Mouse (Mus musculus): ENCODE results near the gene Taf9. TPM values are rescaled to one million over a fixed set of nuclear protein-coding genes. Genes with fewer than 3 reads are reported as not detected.

Taf9 gene
- 10 to 100 TPM in 1 of 2 experiments, 1 to 10 TPM in 1; 8.9 to 11.4 TPM for total RNA-seq (2021)
- long read RNA-seq, experiment 1, partial matches to known transcripts = 2 of 8 reads
- long read RNA-seq, experiment 1, other reads (novel, unspliced or antisense) = 0 of 8 reads
- long read RNA-seq, experiment 2, partial matches to known transcripts = 0 of 2 reads
- long read RNA-seq, experiment 2, other reads (novel, unspliced or antisense) = 0 of 2 reads

DNA sequence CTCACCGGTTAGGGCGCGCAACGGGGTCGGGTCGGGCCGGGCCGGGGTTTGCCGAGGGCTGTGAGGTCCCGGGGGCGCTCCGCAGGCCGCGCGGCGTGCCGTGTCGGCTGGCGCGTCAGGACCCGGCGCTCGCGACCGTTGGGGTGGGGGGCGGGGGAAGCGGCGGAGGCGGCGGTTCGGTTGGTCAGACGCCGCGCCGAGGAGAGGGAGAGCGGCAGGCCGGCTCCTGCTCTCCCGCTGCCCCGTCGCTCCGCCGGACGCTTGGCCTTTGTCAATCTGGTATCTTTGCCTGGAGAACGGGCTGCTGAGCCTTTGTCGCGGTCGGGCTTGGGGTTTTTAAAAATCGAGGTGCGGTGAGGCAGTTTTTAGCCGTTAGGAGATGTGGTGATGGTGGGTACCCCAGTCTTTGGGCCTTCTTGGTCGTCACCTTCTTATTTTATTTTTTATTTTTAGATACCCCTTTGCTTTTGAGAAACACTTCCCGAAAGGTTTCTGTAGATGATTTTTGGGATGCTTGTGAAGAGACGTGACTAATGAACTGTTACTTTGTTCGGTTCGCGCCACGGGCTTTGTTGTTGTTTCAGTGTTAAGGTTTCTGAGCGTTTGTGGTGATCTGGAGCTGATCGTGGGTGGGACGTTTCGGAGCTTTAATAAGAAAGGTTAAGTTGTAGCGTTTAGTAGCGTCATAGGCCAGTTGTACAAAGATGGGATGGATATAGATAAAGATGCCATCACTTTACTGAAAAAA, at the start of gene Taf9:
Gene Taf9 (plus strand): TSS at position 141 of the 748 bp plus-strand sequence.
- intact Hi-C loops (cut with DNase I) = loop anchor here (5.0 kb wide), 1 partner anchor 76 kb away; no protein-coding TSS in a partner anchor
- DNase-seq = no peak

DNA sequence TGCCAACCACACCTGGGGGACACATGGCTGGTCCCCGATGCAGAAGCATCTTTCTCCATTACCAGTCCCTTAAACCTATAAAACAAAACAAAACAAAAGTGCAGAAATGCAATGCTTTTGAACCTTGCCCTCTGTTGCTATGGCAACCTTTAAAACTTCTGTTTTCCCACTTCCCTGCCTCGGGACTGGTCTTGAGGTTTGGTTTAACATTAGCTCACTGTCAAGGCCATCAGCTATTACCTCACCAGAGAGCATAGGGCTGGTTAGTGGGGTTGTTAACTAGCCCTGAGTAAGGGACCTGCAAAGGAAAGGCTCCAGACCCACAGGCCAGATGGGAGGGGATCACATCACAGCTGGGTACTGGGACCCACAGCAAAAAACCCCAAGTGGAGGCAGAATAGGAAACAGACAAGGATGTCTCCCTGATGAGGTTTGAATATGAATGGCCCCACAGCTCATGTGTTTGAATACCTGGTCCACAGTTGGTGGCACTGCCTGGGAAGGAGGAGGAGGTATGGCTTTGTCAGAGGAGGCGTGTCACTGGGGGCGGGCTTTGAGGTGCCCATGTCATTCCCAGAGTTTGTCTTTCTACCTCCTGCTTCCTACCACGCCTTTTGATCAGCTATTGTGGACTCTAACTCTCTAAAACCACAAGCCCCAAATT, 49.0 kb upstream of the Taf9 start:
- DNase-seq = no peak
- intact Hi-C loops (cut with DNase I) = no loop called here

DNA sequence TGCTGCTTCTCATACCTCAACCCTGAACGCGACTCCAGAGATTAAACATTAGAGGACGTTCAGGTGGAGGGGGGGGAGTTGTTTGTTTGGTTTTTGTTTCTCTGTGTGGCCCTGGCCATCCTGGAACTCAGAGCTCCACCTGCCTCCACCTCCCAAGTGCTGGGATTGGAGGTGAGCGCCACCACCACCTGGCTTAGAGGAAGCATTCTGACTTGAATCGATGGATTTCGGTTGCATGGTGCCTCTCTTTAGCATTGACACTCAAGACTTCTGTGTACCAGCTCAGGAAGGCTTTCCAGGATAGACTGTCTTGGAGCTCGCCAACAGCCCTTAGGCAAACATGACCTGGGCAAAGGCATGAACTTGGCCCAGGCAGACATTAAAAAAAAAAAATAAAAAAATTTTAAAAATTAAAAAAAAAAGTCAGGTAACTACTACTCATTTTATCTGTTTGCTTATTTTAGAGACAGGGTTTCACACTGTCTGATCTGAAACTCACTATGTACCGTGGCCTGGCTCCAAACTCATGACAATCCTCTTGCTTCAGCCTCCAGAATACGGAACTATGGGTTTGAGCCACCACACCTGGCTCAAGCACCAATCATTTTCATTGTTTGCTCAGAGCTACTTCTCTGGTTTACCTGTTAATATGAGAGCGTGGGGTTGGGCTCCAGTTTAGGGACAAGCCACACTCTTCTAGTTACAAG, 48.2 kb upstream of the Taf9 start:
- intact Hi-C loops (cut with DNase I) = no loop called here
- no peak for DNase-seq

DNA sequence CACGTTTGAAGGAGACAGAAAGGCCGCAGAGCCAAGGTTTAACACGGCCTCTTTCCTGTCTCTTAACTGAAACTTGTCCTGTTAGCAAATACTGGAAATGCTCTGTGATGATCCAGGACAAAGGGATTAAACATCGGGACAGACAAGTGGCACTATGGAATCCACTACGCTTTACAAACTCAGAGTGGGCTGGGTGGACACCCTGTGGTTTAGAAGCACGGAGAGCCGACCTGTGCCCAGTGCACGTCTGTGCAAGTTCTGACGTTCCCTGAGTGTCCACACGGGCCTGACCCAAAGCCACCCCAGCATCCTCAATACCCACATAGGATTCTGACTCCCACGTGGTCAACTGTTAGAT, 47.7 kb upstream of the Taf9 start:
- intact Hi-C loops (cut with DNase I) = no loop called here
- no peak for DNase-seq

DNA sequence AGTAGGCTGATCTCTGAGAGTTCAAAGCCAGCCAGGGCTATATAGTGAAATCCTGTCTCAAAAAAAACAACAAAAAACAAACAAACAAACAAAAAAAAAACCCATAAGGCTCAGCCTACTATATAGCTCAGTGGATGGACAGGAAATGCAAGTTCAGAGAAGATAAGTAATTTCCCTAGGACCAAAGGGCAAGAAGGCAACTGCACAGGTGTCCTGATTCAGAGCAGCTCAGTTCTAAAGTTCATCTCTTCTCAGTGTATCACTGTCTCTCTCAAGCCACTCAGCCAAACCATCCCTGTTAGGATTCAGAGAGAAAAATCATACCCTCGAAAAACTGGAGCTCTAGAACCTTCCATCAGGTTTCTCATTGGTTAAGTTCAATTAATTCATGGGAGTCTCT, 45.5 kb upstream of the Taf9 start:
- intact Hi-C loops (cut with DNase I) = no loop called here
- DNase-seq = no peak

DNA sequence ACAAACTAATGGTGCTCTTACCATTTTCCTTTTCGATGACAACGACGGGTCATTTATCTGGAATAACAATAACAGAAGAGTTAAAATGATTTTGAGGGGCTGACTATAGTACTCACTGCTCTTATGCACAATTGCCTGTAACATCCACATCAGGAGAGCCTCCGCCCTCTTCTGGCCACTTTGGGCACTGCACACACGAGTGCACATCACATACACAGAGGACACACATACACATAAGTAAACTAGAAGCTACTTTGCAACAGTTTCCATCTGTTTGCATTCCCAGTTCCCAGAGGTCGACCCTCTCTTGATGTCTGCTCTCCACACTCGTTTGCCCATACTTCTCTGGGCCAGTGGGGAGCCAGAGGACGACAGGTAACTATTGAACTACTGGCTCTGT, 43.6 kb upstream of the Taf9 start:
- DNase-seq = no peak
- intact Hi-C loops (cut with DNase I) = no loop called here

DNA sequence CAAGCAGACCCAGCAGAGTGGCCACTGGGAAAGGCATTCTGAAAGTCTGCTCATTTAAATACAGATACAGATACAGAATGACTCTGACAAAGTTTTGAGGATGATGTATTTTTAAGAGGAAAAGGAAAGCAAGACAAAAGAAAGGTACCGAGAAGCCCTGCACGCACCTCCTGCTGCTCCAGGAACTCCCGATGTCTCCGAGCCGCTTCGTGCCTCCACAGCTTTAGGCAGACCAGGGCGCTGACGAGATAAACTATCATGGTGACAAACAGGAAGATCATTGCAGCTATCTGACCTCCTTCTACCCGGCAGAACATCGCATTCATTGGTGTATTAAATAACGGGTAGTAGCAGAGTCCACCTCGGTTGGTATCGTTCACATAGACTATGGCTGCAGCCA, 40.1 kb upstream of the Taf9 start:
- intact Hi-C loops (cut with DNase I) = no loop called here

DNA sequence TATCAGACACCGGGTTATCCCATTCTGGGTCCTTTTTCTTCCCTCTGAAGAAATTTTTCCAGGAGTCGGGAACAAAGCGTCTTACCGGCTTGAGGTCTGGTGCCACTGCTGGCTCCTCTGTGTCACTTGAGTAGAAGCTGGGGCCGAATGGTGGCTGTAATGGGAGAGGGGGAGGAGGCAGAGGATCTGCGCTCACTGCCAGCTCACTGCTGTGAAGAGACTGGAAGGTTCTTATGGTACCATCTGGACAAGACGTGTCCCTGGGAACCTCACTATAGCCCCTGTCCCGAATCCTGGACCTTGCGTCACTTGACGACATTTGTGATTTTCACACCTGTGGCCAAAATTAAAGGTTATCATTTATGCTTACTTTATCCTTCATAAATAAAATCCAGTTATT, 39.1 kb upstream of the Taf9 start:
- intact Hi-C loops (cut with DNase I) = no loop called here
- no peak for DNase-seq

More for the DNA sequence above, 40.1 kb upstream of the Taf9 start:
- DNase-seq = no peak

DNA sequence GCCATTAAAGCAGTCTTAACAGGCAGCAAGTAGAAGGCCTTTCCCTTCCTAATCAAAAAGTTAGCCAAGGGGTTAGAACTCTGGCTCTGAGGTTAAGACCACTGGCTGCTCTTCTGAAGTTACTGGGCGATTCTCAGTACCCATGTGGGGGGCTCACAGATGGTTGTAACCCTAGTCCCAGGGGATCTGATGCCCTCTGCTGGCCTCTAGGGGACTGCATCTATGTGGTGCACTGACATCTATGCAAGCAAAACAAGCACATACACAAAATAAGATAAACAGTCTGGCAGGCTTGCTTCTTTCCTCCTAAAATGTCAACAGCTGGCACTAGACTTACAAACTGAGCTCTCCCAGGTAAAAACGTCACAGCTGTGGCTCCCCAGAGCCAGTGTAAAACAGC, 38.5 kb upstream of the Taf9 start:
- intact Hi-C loops (cut with DNase I) = no loop called here

DNA sequence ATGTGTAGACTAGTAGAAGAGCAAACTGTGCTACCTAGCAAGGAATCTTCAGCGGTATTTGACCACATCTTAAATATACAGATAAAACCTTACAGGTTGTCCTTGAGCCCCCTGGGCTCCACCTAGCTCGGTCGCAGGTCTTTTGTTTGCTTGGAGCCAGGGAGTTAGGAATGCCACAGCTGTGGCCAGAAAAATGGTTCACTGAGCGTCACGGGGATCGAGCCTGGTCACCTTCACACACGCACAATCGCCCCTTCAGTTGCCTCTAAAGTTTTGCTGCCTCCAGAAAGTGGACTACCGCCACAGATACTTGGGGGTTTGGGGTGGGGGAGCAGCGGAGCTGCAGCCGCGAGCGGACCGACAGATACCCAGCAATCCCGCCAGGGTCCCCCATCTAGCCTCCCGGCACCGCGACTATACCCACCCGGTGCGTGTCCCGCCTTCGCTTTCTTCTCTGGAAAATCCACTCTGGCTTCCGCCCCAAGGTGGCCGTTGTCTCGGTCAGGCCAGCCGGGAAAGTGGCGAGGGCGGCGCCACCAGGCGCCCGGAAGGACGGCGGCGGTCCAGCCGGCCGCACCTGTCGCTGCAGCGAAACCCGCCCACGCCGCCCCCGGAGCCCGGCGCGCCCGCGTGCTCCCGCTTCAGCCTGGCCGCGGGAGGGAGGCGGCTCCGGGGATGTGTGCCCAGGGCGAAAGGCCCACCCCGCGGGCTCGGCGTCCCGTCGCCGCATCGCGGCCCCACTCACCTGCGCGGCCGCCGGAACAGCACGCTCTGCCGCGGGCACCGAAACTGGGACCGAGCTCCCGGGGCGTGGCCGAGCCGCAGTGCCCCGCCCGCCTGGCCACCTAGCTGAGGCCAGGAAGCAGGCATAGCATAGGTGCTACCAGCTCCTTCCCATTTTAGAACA, 34.9 kb upstream of the Taf9 start, which contains the start of gene Marveld2:
Gene Marveld2 (minus strand): TSS at position 791 of the 907 bp plus-strand sequence.
- intact Hi-C loops (cut with DNase I) = loop anchor here (1.0 kb wide), 1 partner anchor 124 kb away; the partner anchor contains the start of gene Gtf2h2
- peak; percentile 43 to 51 for DNase-seq

More for the DNA sequence above, 38.5 kb upstream of the Taf9 start:
- DNase-seq = no peak

DNA sequence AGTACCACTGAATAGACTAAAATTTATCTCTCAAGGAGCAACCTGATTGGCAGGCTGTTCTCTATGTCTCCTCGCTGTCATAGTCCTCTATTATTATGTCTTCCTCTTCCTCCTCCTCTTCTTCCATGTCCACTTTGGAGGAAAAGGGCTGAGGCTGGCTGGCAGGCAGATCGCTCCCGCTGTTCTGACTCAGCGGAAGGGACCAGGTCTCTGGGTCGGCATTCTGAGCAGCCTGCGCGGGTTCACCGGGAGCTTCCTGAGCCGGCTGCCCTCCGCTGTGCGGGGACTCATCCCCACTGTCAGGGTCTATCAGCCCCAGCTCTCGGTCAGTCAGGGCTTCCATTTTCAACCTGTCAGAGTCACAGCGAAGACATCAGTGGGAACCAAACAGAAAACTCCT, 33.8 kb upstream of the Taf9 start:
- intact Hi-C loops (cut with DNase I) = no loop called here
- no peak for DNase-seq

DNA sequence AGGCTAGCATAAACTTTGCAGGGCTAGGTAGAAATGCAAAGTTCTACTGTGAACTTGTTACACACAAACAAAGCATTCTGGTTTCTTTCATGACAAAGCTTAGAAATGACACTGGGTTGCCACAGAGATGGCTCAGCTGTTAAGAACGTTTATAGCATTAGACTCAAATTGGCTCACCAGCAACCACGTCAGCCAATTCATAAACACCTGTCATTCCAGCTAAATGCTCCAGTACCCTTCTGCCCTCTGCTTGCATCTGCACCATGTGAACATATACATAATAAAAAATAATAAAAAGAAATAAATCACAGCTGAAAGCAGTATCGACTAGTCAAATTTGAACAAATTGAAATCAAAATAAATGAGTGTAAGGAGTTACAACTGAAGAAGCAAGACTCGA, 29.1 kb upstream of the Taf9 start:
- no peak for DNase-seq
- intact Hi-C loops (cut with DNase I) = no loop called here

DNA sequence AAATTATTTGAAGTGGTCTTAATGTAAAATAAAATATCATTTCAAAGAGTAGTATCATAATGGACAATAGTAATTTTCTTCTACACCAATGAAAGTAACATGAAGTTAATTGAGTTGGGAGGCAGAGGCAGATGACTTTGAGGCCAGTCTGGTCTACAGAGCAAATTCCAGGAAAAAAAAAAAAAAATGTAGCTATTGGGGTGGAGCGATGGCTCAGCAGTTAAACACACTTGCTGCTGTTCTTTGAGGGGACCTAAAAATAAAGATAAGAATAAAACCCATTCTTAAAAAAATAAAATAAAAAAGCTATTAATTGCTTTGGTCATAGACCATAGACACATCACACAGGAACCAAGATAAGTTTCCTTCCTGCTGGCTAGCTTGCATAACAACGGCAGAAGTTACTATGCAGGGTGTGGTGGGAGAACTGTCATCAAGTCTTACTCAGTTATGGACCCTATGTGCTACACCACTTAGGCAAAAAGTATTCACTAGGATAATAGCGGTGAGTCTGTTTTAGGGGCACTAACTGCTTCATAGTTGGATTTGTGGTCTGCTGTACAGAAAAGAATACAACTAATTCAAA, 17.2 kb upstream of the Taf9 start:
- intact Hi-C loops (cut with DNase I) = no loop called here
- DNase-seq = no peak

DNA sequence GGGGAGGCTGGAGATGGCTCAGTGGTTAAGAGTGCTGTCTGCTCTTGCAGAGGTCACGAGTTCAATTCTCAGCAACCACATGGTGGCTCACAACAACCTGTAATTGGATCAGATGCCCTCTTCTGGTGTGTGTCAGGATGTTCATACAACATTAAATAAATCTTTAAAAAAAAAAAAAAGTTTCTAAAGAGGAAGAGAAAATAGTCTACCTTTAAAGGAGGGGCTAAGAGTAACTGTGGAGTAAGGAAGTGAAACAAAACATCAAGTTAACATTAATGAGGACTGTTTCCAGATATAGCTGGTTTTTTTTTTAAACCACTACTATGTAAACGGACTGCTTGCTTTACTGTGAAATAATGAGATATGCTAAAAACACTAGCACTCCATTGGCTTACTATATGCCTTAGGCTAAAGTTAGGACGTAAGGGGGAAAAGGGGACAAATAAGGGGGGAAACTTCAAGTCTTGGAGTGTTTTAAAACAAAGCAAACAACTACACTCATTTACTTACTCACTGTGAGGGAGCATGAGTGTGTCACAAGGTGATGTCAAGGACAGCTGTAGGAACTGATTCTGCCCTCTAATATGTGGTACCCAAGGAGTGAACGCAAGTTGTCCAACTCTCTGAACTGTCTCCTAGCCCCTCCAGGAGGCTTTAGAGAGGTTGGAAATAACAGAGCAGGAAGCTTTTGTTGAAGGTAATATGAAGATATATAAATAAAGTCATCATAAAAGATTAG, 8.7 kb upstream of the Taf9 start:
- no peak for DNase-seq
- intact Hi-C loops (cut with DNase I) = no loop called here

DNA sequence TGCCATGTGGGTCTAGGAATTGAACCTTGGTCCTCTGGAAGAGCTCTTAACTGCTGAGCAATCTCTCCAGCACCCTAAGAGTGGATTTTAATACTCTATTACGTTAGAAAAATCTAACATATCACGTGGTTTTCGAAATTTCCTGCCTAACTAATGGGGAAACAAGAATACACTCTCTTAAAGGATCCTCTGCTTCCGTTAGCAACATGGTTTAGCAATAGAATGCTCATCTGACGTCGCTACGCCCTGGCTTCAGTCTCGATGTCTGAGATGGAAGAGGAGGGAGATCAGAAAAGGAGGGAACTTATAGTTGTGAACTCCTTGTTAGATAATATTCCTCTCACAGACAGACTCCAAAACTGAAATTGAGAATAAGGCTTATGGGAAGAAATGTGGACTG, 3.2 kb upstream of the Taf9 start:
- DNase-seq = no peak
- intact Hi-C loops (cut with DNase I) = no loop called here

DNA sequence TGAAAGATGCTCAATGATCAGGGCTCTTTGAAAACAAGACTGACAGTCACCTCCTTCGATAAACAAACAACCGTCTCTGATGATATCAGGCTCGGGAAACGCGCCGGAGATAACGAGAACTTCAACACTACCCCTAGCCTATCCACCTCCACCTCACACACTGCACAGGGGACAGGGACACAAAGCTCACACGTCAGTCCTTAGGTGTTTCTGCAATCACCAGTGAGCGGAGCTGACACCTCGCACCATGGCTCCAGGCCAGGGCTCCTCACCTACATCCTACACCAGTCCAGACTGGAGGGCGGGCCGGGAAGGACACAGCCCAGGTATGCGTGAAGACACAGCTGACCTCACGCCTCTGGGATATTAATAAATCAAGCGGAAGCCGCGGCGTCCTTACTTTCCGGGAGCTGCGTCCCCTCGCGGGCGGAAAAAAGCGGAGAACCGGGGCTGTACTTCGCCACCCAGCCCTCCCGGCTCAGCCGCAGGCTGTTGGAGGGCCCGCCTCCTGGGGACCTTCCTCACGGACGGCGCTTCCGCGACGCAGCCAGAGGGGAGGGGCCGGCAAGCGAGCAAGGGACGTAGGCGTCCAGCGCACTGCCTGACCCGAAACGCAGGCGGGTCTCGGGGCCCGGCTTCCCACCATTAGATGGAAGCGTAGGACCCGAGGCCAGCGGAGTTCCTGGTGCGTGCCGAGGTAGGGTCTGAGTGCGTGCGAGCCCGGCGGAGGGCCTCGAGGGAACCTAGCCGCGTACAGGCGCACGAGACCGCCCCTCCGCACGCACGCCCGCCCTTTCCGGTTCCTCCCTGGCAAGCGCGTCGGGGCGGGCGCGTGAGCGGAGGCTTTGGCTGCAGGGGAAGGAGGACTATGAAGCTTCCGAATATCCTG, 585 bp upstream of the Taf9 start, which contains the start of the genes Ak6 and Rad17:
Gene Ak6 (plus strand): TSS at position 430 of the 889 bp plus-strand sequence.
Gene Rad17 (minus strand): TSS at position 502 of the 889 bp plus-strand sequence.
- intact Hi-C loops (cut with DNase I) = loop anchor here (5.0 kb wide), 1 partner anchor 77 kb away; no protein-coding TSS in a partner anchor
- peak; percentile 96 to 98 for DNase-seq

DNA sequence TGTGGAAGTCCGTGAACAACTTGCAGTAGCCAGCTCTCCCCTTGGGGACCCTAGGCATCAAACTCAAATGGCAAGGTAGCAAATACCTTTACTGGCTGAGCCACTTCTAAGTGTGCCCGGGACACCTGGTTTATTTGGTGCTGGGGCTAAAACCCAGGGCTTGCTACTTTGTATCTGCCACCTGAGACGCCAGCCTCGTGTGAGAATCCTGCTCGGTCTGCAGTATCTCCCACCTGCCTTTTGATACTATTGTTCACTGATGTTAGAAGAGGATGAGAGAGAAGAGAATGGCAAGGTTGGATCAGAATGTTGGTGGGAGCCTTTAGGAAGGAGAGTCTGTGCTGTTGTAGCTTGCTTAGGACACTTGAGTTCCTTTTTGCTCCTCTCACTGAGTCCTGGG, 6.7 kb downstream of the Taf9 start:
- intact Hi-C loops (cut with DNase I) = no loop called here

More for the DNA sequence above, 6.7 kb downstream of the Taf9 start:
- DNase-seq = no peak

All from heart, postnatal 14 days (tissue).